Mouse (Mus musculus) olfactory bulb, adult 2 months (tissue): ENCODE measurements at regions not wholly inside any gene's neighbourhood (a gene's known extent, or its start where the extent isn't known, plus 50 kb on each side); places are given as distances from the start of the nearest gene placed in this dataset.
"Not testable (repeated sequence)": the region's sequence is repeated elsewhere in the genome, so short reads cannot be mapped to it uniquely, and the experiment has no call there.

Experiments
- CTCF ChIP-seq: fragments of 200-500 bp; IDR thresholded peaks from 2 replicates; pipeline ENCODE4 v1.5.1; 2012; ENCODE audit warnings: low read depth, mild to moderate bottlenecking, low read length, moderate library complexity; ENCODE audit not compliant: insufficient read depth
- POLR2A ChIP-seq: fragments of 200-500 bp; IDR thresholded peaks from 2 replicates; pipeline ENCODE4 v1.6.1; 2012; ENCODE audit warnings: mild to moderate bottlenecking, low read depth, low read length, moderate library complexity; ENCODE audit not compliant: insufficient read depth

DNA sequence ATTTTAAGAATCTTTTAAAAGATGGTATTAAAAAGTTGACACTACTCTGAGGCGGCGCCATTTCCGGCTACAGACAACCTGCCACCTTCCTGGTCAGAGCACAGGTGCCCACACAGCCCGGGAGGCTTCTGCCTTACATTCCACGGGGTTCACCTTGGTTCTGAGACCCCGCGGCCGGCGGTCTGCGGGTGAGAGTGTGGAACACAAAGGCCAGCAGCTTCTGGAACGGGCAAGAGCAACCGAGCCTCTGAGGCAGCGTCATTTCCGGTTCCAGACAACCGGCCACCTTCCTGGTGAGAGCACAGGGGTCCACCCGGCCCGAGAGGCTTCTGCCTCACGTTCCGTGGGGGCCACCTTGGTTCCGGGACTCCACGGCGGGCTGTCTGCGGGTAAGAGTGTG is 701.4 kb downstream of the Tecrl start:
- not testable (repeated sequence) for TF ChIP-seq POLR2A, CTCF
